ENCODE assay signal across 22 mouse cellular contexts in genomic region chr5:113641066-113641465, GRCm38 (mm10). TPM values are rescaled to one million over a fixed set of nuclear protein-coding genes. Genes with fewer than 3 reads are reported as not detected.
DNase-seq lines count a peak whose midpoint lies in the region; ATAC-seq and TF ChIP-seq lines count a peak whose summit lies in the region.
"Had no signal": no experiment of that assay in that cellular context is flagged by ENCODE, and none has a peak within 500 bp of the region (broad histone marks: within the 10 kb centered on the region; RNA-seq: fewer than 3 reads in every experiment).

No protein-coding gene starts in this region.

- H3K9ac ChIP-seq in lung, postnatal 0 days (replicated peaks; ENCODE audit: low read depth): no peak overlapping the region
- H3K9ac ChIP-seq: heart, embryonic 15.5 days; hindbrain, embryonic 13.5 days had no signal

- DNase-seq in lung, postnatal 0 days (ENCODE audit: low spot score): no peak
- no peak for DNase-seq in lung, postnatal 36 days
- DNase-seq in right cerebral cortex, adult 18-20 months: peak; percentile 25
- no peak for DNase-seq in right cerebral cortex, postnatal 4 days
- DNase-seq in embryonic facial prominence, embryonic 10.5 days (ENCODE audit: low spot score): no peak
- DNase-seq in natural killer cell, adult 2 months (ENCODE audit: low spot score in 2 of 2): peak; percentile 52 to 61
- no peak for DNase-seq in adrenal gland, postnatal 10 days
- DNase-seq: adrenal gland, adult 8-10 months; cerebellum, adult 11-12 months; cerebellum, adult 9-11 months; cerebellum, postnatal 36 days; gastrocnemius, postnatal 14 days; heart, postnatal 14 days had no signal

- H3K36me3 ChIP-seq in lung, postnatal 0 days (ENCODE audit: insufficient read depth, low read length): no peaks in the 10 kb centered on the region
- no peaks in the 10 kb centered on the region for H3K36me3 ChIP-seq in embryonic facial prominence, embryonic 10.5 days (replicated peaks)
- H3K36me3 ChIP-seq: G1E; heart, embryonic 15.5 days; hindbrain, embryonic 13.5 days had no signal

- TF ChIP-seq EP300 in lung, postnatal 0 days (IDR thresholded peaks at IDR 0.05): no peak

- 0 out of 2 replicates have a peak overlapping the region, but pooled peaks have one; percentile 11 for H3K4me2 ChIP-seq in lung, postnatal 0 days (replicated peaks; ENCODE audit: low read depth, low read length)
- H3K4me2 ChIP-seq: heart, embryonic 11.5 days; heart, embryonic 15.5 days; hindbrain, embryonic 13.5 days had no signal

- H3K4me1 ChIP-seq in lung, postnatal 0 days (ENCODE audit: insufficient read depth, low read depth, low read length): no peaks in the 10 kb centered on the region; the same call in 1 of the 2 replicates
- H3K4me1 ChIP-seq in embryonic facial prominence, embryonic 10.5 days: peaks cover 27% of the 10 kb centered on the region

- no peak for TF ChIP-seq CTCF in lung, postnatal 0 days (IDR thresholded peaks at IDR 0.05)

- no peak overlapping the region; the same call in 1 of the 2 replicates for H3K27ac ChIP-seq in lung, postnatal 0 days (ENCODE audit: low read length)
- 0 out of 2 replicates have a peak overlapping the region, but pooled peaks have one; percentile 37 for H3K27ac ChIP-seq in embryonic facial prominence, embryonic 10.5 days (replicated peaks)
- H3K27ac ChIP-seq: heart, adult 2 months; heart, embryonic 15.5 days; hindbrain, embryonic 13.5 days; hindbrain, postnatal 0 days had no signal

- no peaks in the 10 kb centered on the region for H3K27me3 ChIP-seq in lung, postnatal 0 days (replicated peaks; ENCODE audit: insufficient read depth, low read length)
- H3K27me3 ChIP-seq in embryonic facial prominence, embryonic 10.5 days (replicated peaks; ENCODE audit: low read depth, poor library complexity, severe bottlenecking): no peaks in the 10 kb centered on the region; the same call in 1 of the 2 replicates

- ATAC-seq in lung, postnatal 0 days: no peak
- ATAC-seq: CD4-positive, CD25-positive, alpha-beta regulatory T cell, adult 4 months; forebrain, embryonic 14.5 days; hindbrain, postnatal 0 days had no signal

- 64% methylated on average over 6 of the region's 6 CpGs for WGBS in lung, postnatal 0 days
- 66% methylated on average over 6 of the region's 6 CpGs for WGBS in embryonic facial prominence, embryonic 10.5 days

- H3K4me3 ChIP-seq in lung, postnatal 0 days (ENCODE audit: low read depth, low read length): no peak overlapping the region
- no peak overlapping the region for H3K4me3 ChIP-seq in embryonic facial prominence, embryonic 10.5 days
- H3K4me3 ChIP-seq: heart, adult 2 months; heart, embryonic 15.5 days; hindbrain, embryonic 13.5 days had no signal

- H3K9me3 ChIP-seq in lung, postnatal 0 days (ENCODE audit: low read length): no peaks in the 10 kb centered on the region
- no peaks in the 10 kb centered on the region for H3K9me3 ChIP-seq in embryonic facial prominence, embryonic 10.5 days
- H3K9me3 ChIP-seq: heart, embryonic 15.5 days; hindbrain, embryonic 13.5 days had no signal

RNA-seq across cellular contexts. Expression of gene Cmklr1, which starts 9.2 kb away (rescaled TPM):
- 53.4 and 63.8 TPM in 2 replicates for polyA plus RNA-seq in lung, postnatal 0 days (2015; fragmentation: Nextera tagmentation; extraction: Ambion mirVana)
- 0.41 and 0.69 TPM in 2 replicates for polyA plus RNA-seq in embryonic facial prominence, embryonic 10.5 days (2016; fragmentation: Nextera tagmentation; extraction: Ambion mirVana)
- 10 to 100 TPM in 1 of 2 experiments, 1 to 10 TPM in 1; 9.7 to 11.7 TPM for total RNA-seq in adrenal gland, postnatal 10 days (2021)
- total RNA-seq: hematopoietic stem cell, adult 5-6 weeks had no signal
- polyA plus RNA-seq: CD4-positive, CD25-positive, alpha-beta regulatory T cell, adult 4 months; G1E had no signal

Comparison
In these comparisons a context has a peak if more than half of its experiments do, and no peak if none do; other contexts are left out.
1. DNase-seq: peak in right cerebral cortex, adult 18-20 months (single experiment) and natural killer cell, adult 2 months (2 of 2); none in lung, postnatal 0 days (single experiment), lung, postnatal 36 days (single experiment), right cerebral cortex, postnatal 4 days (single experiment), embryonic facial prominence, embryonic 10.5 days (single experiment) and adrenal gland, postnatal 10 days (single experiment).
2. RNA of gene Cmklr1, which starts 9.2 kb away (polyA plus RNA-seq): 53.4 to 63.8 TPM in lung, postnatal 0 days; 0.41 to 0.69 TPM in embryonic facial prominence, embryonic 10.5 days; every median in the first group is over 10 times any median in the second.